Mouse (Mus musculus) spleen, adult 18-20 months (tissue): ENCODE measurements at regions not wholly inside any gene's neighbourhood (a gene's known extent, or its start where the extent isn't known, plus 50 kb on each side); places are given as distances from the start of the nearest gene placed in this dataset.
A peak's percentile ranks its signal among the peaks of the same experiment; 100 is the strongest.

Experiments used
- DNase-seq, 2 experiments: peaks; one replicate each; pipeline ENCODE4 v3.0.0; 2022; ENCODE audit warnings: mixed read lengths in 2 of 2

DNA sequence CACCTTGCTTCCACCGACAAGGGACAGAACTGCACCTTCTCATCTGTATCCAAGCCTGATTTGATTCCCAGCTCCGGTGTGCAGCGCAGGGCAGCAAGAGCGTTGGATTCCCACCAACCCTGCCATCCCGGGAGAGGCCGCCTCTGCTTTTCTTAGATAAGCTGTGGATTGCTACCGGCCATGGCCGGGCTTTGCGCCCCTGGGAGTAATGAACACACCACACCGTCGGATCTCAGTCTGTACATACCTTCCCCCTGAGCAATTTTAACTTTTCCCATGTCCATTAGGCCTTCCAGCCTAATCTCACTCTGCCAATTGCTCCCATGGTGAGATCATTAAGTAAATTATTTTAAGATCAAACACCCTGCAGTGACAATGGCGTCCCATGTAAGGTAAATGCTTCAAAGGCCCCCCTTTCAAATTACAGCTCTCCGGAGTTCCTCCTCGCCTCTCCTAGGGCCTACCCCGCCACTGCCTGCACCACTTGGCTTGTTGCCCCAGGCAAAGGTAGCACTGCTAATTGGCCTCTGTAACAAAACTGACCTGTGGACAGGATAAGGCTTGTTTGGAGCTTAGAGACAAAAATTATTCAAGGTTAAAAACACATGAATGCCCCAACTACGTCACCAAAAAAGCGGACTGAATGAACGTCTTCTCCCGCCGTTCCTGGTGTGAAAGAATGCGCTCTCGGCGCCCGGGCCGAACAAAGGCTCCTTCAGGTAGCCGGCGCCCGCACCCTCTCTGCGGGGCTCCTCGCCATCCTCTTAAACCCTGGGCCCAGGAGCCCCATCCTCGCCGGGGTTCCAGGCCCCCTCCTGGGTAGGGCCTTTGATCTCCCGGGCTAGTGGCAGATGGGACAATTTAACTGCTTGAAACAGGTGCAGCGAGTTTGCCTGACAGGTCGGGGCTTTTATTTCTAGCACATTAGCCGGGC, 228.5 kb upstream of the Sp4 start:
- no peak for DNase-seq

DNA sequence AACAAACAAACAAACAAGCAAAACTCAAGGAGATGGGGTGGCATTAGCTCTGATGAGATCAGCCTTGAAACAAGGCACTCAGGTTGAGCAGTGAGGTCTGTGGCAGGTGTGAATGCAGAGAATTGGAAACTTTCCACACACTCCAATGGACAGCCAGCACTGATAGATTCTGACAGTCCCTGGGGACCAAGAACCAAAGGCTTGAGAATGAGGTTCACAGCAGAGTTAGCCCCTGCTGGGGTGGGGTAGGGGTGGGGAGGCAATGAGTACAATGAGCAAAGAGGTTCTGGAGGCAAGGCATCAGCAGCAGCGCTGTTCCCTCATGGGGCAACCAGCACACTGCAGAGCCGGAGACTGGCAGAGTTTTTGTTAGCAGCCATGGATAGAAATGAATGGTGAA, 220.5 kb upstream of the Sp4 start:
- DNase-seq = no peak

GRCm38 (mm10) chr12:118521329-118521728, 220.1 kb upstream of the Sp4 start:
- DNase-seq = no peak

DNA sequence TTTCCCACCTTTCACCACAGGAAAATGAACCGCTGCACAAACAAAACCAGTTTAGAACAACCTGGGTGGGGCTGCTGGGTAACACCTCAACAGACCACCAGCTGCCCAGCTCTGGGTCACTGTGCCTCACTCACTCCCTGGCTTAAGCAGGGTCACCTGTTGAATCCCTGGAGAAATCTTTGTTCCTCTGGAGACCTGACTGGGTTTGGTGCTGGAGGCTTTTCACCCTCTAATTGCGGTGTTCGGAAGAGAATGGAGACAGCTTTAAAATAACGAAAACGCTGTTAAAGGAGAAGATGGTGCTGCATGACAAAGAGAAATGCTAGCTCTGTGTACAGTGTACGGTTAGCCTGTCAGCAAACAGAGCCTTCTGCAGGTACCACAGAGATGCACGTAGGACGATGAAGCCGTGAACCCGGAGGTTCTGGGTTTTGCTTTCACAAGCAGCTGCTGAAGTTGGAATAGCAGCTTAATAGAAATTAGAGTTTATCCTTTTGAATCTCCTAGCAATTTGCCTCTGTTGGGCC, 218.6 kb upstream of the Sp4 start:
- no peak for DNase-seq

DNA sequence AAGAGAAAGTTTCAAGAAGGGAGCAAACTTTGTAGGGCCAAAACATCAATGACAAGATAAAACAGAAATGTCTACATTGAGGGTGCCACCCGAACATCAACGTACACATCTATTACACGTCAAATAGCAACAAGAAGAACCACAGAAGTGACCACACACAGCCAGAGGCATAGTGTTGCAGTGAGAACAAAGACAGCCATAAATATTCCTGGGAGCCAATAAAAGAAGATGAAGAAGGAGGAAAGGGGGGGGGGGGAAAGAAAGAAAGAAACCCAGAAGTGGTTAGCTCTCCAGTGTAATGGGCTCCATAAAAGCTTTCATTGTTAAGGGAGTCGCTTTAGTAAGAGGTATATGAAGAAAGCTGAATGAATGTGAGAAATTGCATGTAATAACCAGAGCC, 209.7 kb upstream of the Sp4 start:
- DNase-seq = no peak

GRCm38 (mm10) chr12:118508972-118509917, 208.0 kb upstream of the Sp4 start:
- DNase-seq = no peak

GRCm38 (mm10) chr12:118500392-118500791, 199.2 kb upstream of the Sp4 start:
- DNase-seq = no peak

GRCm38 (mm10) chr12:118488038-118488437, 186.8 kb upstream of the Sp4 start:
- DNase-seq = no peak

- no peak for DNase-seq
Measured at GRCm38 (mm10) chr12:118486434-118486833, 185.2 kb upstream of the Sp4 start.

DNA sequence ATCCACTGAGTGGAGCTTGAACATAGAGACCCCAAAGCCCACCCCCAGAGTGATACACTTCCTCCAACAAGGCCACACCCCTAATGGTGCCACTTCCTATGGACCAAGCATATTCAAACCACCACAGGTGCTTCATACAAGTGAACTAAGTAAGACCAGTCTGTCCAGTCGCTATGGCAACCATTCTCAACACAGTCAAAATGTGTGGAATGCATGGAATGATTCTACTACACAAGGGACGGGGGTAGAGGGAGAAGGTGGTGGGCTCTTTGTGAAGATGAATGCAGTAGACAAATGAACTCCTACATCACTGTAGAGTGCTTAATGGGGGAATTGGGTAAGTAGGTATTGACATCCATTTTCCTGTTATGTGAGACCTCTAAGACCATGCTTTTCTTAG, 180.1 kb upstream of the Sp4 start:
- no peak for DNase-seq

DNA sequence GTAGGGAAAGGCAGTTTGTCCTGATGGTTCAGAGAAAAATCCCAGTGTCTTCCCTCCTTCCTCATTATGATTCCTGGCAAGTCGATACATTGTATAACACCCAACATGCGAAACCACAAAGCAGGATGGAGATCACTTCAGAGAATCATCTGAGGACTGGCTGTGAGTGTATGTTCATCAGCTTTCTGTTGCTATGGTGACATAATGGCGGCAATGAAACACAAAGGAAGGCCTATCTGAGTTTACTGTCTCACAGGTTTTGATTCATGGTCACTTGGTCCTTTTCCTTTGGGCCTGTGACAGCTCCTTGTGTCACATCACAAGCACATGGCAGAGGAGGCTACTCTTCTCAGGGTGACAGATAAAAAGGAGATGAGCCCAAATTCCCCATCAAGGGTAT, 173.5 kb upstream of the Sp4 start:
- DNase-seq = no peak

DNA sequence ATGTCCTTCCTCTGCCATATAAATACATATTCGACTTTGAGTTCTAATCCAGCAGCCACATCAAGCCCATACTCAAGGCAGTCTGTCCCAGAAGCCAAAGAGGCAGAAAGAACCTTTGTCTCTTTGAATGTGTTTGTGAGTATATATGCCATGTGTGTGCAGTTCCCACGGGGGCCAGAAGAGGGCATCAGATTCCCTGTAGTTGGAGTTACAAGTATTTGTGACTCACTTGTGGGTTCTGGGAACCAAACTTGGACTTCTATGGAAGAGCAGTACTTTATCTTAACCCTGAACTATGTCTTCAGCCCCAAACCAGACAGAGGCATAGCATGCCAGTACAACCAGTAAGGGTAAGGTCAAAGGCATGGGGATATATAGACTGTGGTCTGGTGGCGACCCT, 165.6 kb upstream of the Sp4 start:
- no peak for DNase-seq

- DNase-seq = peak in 1 of 2 experiments; percentile 28
Measured at GRCm38 (mm10) chr12:118457493-118458408, 156.5 kb upstream of the Sp4 start.

DNA sequence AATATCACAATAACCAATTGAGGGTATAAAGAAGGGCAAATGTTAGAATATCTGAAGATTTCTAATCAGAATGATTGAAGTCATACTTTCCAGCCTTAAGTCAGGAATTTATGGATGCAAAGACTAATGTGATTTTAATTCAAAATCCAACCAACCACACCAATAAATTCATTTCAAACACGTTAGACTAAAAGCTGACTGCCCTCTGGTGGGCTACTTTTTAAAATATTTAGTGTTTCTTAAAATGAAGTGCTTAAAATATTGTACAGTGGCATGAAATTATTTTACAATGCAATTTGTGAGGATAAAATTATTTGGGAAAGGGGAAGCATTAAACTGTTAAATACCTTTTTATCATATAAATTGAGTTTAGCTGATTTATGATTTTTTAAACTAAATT, 154.4 kb upstream of the Sp4 start:
- no peak for DNase-seq

DNA sequence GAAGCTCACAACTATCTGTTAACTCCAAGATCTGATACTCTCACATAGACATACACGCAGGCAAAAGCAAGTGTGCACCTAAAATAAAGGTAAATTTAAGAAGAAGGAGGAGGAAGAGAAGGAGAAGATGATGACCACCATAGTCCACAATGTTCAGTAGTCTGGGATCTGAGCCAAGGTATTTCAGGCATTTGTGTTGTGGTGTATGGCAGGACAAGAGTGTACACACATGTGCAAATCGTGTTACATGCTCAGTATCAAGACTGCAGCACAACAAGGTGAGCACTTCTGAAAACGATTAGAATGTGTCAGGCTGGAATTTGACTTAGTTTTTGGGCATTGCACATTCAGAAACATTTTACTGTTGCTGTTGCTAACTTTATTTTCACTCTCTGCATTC, 138.4 kb upstream of the Sp4 start:
- DNase-seq = no peak

DNA sequence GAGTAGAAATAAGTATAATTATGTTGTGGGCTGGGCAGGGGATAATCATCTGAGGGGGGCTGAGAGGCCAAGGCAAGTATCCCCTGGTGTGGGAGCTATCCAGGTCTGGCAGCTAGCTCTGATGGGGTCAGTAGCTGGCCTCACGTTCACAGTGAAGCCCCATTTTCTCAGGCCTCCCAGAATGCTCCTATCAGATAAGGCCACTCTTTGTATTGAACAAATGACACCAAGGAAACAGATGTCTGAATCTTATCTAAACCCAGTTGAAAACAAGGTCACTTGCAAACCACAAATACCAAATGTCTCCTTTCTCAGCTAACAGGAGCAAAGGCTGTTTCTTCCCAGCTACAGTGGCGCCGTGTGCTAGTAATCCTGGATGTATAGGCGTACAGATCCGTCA, 137.6 kb upstream of the Sp4 start:
- DNase-seq = no peak

DNA sequence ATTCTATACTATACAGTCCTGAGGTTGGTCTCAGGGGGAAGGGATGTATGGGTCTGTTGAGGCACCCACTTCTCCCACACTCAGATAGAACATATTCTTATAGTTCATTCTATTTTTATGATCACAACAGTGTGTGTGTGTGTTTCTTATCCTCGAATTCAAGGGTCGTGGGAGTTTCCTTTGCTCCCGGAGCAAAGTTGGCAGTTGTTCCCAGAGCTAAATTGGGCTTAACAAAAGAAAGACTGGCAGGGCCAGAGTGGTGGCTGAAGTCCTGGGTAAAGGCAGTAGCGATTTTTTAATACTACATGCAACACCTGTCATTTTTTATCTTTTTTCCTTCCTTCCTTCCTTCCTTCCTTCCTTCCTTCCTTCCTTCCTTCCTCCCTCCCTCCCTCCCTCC, 131.5 kb upstream of the Sp4 start:
- no peak for DNase-seq

GRCm38 (mm10) chr12:118428384-118428783, 127.1 kb upstream of the Sp4 start:
- DNase-seq = peak in 1 of 2 experiments; percentile 12

GRCm38 (mm10) chr12:118415956-118416355, 114.7 kb upstream of the Sp4 start:
- DNase-seq = no peak

DNA sequence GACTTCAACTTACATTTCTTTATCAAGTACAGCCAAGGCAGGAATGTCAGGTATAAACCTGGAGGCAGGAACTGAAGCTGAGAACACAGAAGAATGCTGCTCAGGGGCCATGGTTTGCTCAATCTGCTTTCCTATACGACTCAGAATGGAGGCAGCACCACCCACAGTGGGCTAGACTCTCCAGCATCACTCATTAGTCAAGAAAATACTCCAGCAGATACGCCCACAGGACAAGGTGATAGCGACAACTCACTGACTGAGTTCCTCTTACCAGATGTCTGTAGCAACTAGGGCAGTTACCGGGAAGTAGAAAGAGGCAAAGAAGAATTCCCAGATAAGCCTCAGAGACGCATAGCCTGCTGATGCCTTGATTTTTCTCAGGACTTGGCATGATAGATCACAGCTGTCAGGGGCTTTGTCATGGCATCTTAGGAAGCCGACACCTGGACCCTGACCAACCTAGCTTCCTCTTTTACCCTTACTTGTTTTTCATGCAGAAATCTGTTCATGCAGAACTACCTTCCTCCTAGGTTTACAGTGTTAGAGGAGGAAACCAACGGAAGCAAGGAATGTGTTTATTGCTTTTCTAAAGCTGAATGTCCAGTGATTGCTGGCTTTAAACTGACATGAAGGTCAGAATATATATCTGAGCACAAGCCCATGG, 110.7 kb upstream of the Sp4 start:
- DNase-seq = peak in 1 of 2 experiments; percentile 14

- DNase-seq = no peak
Measured at GRCm38 (mm10) chr12:118410917-118411316, 109.7 kb upstream of the Sp4 start.

DNA sequence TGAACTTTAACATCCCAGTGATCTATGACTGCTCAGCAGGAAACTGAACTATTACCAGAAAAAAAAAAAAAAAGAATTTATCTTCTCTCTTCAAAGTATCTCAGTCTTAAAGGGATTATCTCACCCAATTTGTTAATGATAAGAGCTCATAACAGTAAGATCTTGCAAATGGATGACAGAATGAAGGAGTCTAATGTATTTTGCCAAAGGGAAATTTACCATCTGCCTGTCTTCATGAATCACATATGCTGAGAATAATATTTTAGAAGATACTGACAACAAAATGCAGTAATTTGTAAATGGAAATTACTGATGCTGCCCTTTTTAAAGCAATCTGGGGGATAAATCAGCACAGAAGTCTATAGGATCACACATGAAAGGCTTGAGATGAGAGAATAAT, 103.9 kb upstream of the Sp4 start:
- no peak for DNase-seq
